Mouse (Mus musculus) frontal cortex, adult 2 months (tissue): ENCODE measurements around the gene Tspo. TPM values are rescaled to one million over a fixed set of nuclear protein-coding genes. Genes with fewer than 3 reads are reported as not detected.

Experiments
- DNase-seq, 2 experiments: peaks; one replicate each; pipeline ENCODE4 v3.0.0; 2022; ENCODE audit warnings: low spot score in 1 of 2; ENCODE audit errors: extremely low spot score in 1 of 2
- polyA plus RNA-seq: library from polyadenylated mRNA; depleted of rRNA; stranded (reverse); fragments of >200 nt; gene quantifications from 2 replicates; pipeline ENCODE4 v1.2.3, GENCODE M21; 2012

Tspo gene
- polyA plus RNA-seq, 1 experiment: 10.9 TPM

GRCm38 (mm10) chr15:83582931-83583330, 19.5 kb downstream of the Tspo start:
- DNase-seq: no peak

GRCm38 (mm10) chr15:83583419-83584156, 20.2 kb downstream of the Tspo start:
- DNase-seq: peak in 1 of 2 experiments; percentile 61

- DNase-seq: no peak
Observed at GRCm38 (mm10) chr15:83584741-83585220, 21.4 kb downstream of the Tspo start.

GRCm38 (mm10) chr15:83590841-83591240, 27.4 kb downstream of the Tspo start:
- no peak for DNase-seq

GRCm38 (mm10) chr15:83591758-83592157, 28.4 kb downstream of the Tspo start:
- DNase-seq: no peak

- no peak for DNase-seq
Observed at GRCm38 (mm10) chr15:83592260-83593188, 29.1 kb downstream of the Tspo start.

GRCm38 (mm10) chr15:83593189-83593585, 29.8 kb downstream of the Tspo start:
- DNase-seq: no peak

- DNase-seq: no peak
Observed at GRCm38 (mm10) chr15:83593702-83594512, 30.5 kb downstream of the Tspo start.

- DNase-seq: peak; percentile 90 to 98
Observed at GRCm38 (mm10) chr15:83594513-83595363, 31.3 kb downstream of the Tspo start, which contains the start of gene Ttll12. Ttll12 (minus strand) TSS chr15:83595157.

GRCm38 (mm10) chr15:83595364-83595711, 31.9 kb downstream of the Tspo start:
- DNase-seq: no peak

GRCm38 (mm10) chr15:83596833-83597232, 33.4 kb downstream of the Tspo start:
- DNase-seq: no peak

- no peak for DNase-seq
Observed at GRCm38 (mm10) chr15:83601185-83601584, 37.8 kb downstream of the Tspo start.

GRCm38 (mm10) chr15:83602372-83603045, 39.1 kb downstream of the Tspo start:
- DNase-seq: no peak

GRCm38 (mm10) chr15:83603046-83603396, 39.6 kb downstream of the Tspo start:
- no peak for DNase-seq

GRCm38 (mm10) chr15:83603426-83603825, 40.0 kb downstream of the Tspo start:
- DNase-seq: no peak

- no peak for DNase-seq
Observed at GRCm38 (mm10) chr15:83606216-83606615, 42.8 kb downstream of the Tspo start.

GRCm38 (mm10) chr15:83606700-83607099, 43.3 kb downstream of the Tspo start:
- DNase-seq: no peak

- peak in 1 of 2 experiments; percentile 75 for DNase-seq
Observed at GRCm38 (mm10) chr15:83607115-83607802, 43.9 kb downstream of the Tspo start.

- DNase-seq: peak; percentile 52 to 76
Observed at GRCm38 (mm10) chr15:83615245-83615644, 51.9 kb downstream of the Tspo start.
